Mouse (Mus musculus): ENCODE results near the gene Slc12a5. TPM values are rescaled to one million over a fixed set of nuclear protein-coding genes. Genes with fewer than 3 reads are reported as not detected.

The Slc12a5 gene
- total and polyA plus RNA-seq, 3 experiments = 0.50 to 1.3 TPM; not detected in 1

DNA sequence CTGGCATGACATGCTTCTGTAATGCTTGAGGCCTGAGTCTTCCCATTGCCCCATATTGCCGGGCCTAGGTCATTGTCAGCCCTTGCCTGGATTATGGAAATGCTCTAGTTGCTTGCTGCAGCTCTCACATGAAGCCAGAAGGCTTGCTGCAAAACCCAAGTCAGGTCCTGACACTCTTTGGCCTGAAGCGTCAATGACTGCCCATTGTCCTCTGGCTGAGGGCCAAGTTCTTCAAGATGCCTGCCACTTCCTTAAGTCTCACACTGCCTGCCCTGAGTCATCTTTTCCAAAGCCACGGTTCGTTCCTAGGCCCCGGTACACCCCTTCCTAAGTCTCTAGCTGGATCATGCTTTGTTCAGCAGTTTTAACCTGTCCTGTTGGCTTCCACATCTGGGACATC is 12.0 kb downstream of the Slc12a5 start:
- no peaks in the 10 kb centered on the region for H3K79me2 ChIP-seq (ENCODE audit: control insufficient read depth, insufficient read depth, low read length, poor library complexity)
- TF ChIP-seq MXI1 (IDR thresholded peaks at IDR 0.05; ENCODE audit: low read depth, low read length) (no peak), POLR2A (IDR thresholded peaks at IDR 0.05; ENCODE audit: control insufficient read depth in 1 of 2, insufficient read depth in 1 of 2, low read depth in 1 of 2, low read length in 2 of 2, poor library complexity in 1 of 2) (no peak), SIN3A (IDR thresholded peaks at IDR 0.05; ENCODE audit: low read length) (no peak), NELFE (IDR thresholded peaks at IDR 0.05; ENCODE audit: low read depth, low read length) (no peak), MEF2A (IDR thresholded peaks at IDR 0.05; ENCODE audit: extremely low read depth, insufficient replicate concordance, low read depth, low read length, poor library complexity, severe bottlenecking) (no peak), RCOR1 (IDR thresholded peaks at IDR 0.05; ENCODE audit: low read depth, low read length) (no peak), USF2 (IDR thresholded peaks at IDR 0.05; ENCODE audit: borderline replicate concordance in 1 of 2, insufficient read depth in 1 of 2, low read depth in 1 of 2, low read length in 2 of 2) (no peak), POLR2AphosphoS2 (IDR thresholded peaks at IDR 0.05; ENCODE audit: low read length) (no peak), SMC3 (IDR thresholded peaks at IDR 0.05; ENCODE audit: low read depth, low read length) (no peak), GATA1 (IDR thresholded peaks at IDR 0.05; ENCODE audit: low read depth, low read length) (no peak), USF1 (IDR thresholded peaks at IDR 0.05; ENCODE audit: low read depth, low read length) (no peak), ELF1 (IDR thresholded peaks at IDR 0.05; ENCODE audit: low read depth, low read length) (no peak), RAD21 (IDR thresholded peaks at IDR 0.05; ENCODE audit: low read depth, low read length) (no peak), POLR2AphosphoS5 (IDR thresholded peaks at IDR 0.05; ENCODE audit: borderline replicate concordance, low read depth, low read length) (no peak), MYB (IDR thresholded peaks at IDR 0.05; ENCODE audit: low read depth, low read length) (no peak), TAL1 (IDR thresholded peaks at IDR 0.05; ENCODE audit: low read length) (no peak), TBP (IDR thresholded peaks at IDR 0.05; ENCODE audit: low read depth, low read length) (no peak), KAT2A (conservative IDR thresholded peaks at IDR 0.05; ENCODE audit: low read depth, low read length) (no peak), HCFC1 (IDR thresholded peaks at IDR 0.05; ENCODE audit: low read depth, low read length) (no peak), NRF1 (IDR thresholded peaks at IDR 0.05; ENCODE audit: insufficient read depth, low read depth, low read length, poor library complexity, severe bottlenecking) (no peak)
- H3K4me1 ChIP-seq (ENCODE audit: control insufficient read depth in 1 of 2, insufficient read depth in 2 of 2, low read length in 2 of 2) = no peaks in the 10 kb centered on the region; a peak in 1 of 4 replicates
- H3K36me3 ChIP-seq (ENCODE audit: control insufficient read depth in 1 of 2, insufficient read depth in 2 of 2, low read length in 2 of 2) = no peaks in the 10 kb centered on the region
- H3K27ac ChIP-seq (ENCODE audit: control insufficient read depth, low read depth, low read length) = no peak overlapping the region
- H3K9ac ChIP-seq (ENCODE audit: control insufficient read depth, low read depth, low read length, poor library complexity, severe bottlenecking) = no peak overlapping the region
- no peaks in the 10 kb centered on the region for H3K9me3 ChIP-seq (replicated peaks; ENCODE audit: insufficient read depth, low read length)
- no peaks in the 10 kb centered on the region; a peak in 1 of 4 replicates for H3K27me3 ChIP-seq (ENCODE audit: control insufficient read depth in 1 of 2, insufficient read depth in 2 of 2, low read length in 2 of 2)
- peak; percentile 18 for DNase-seq (ENCODE audit: low read depth, low spot score)
- no peak overlapping the region for H3K4me3 ChIP-seq (ENCODE audit: control insufficient read depth in 1 of 2, insufficient read depth in 1 of 2, low read depth in 2 of 2, low read length in 2 of 2)

DNA sequence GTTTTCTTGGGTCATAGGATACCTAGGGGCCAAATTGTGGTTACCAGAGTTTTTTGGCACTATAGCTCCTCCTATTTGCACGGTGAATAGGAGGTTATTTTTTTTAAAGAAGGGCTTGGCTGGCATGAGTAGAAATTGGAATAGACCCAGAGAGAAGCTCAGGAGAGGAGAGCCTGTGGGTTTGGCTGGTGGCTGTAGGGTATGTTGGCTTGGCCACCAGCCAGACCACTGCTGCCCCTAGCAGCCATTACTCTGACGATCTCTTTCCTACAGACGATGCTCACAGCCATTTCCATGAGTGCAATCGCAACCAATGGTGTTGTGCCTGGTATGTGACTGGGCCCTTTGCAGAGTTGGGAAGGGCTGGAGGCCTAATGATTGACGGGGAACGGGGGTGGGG is 15.0 kb downstream of the Slc12a5 start:
- no peaks in the 10 kb centered on the region for H3K9me3 ChIP-seq (replicated peaks; ENCODE audit: insufficient read depth, low read length)
- no peaks in the 10 kb centered on the region; a peak in 1 of 4 replicates for H3K27me3 ChIP-seq (ENCODE audit: control insufficient read depth in 1 of 2, insufficient read depth in 2 of 2, low read length in 2 of 2)
- no peaks in the 10 kb centered on the region for H3K79me2 ChIP-seq (ENCODE audit: control insufficient read depth, insufficient read depth, low read length, poor library complexity)
- TF ChIP-seq E2F4 (IDR thresholded peaks at IDR 0.05; ENCODE audit: borderline replicate concordance, low read depth, low read length) (no peak), USF1 (IDR thresholded peaks at IDR 0.05; ENCODE audit: low read depth, low read length) (no peak), GATA1 (IDR thresholded peaks at IDR 0.05; ENCODE audit: low read depth, low read length) (no peak)
- no peak overlapping the region for H3K27ac ChIP-seq (ENCODE audit: control insufficient read depth, low read depth, low read length)
- no peak overlapping the region for H3K4me3 ChIP-seq (ENCODE audit: control insufficient read depth in 1 of 2, insufficient read depth in 1 of 2, low read depth in 2 of 2, low read length in 2 of 2)
- no peaks in the 10 kb centered on the region; a peak in 1 of 4 replicates for H3K4me1 ChIP-seq (ENCODE audit: control insufficient read depth in 1 of 2, insufficient read depth in 2 of 2, low read length in 2 of 2)
- H3K36me3 ChIP-seq (ENCODE audit: control insufficient read depth in 1 of 2, insufficient read depth in 2 of 2, low read length in 2 of 2) = no peaks in the 10 kb centered on the region
- no peak for DNase-seq (ENCODE audit: low read depth, low spot score)
- H3K9ac ChIP-seq (ENCODE audit: control insufficient read depth, low read depth, low read length, poor library complexity, severe bottlenecking) = no peak overlapping the region

Data from MEL (cell line).